Mouse (Mus musculus) left cerebral cortex, postnatal 14 days (tissue): ENCODE data around the gene Wdr74. TPM values are rescaled to one million over a fixed set of nuclear protein-coding genes. Genes with fewer than 3 reads are reported as not detected.

Experiments
- DNase-seq, 2 experiments: peaks; one replicate each; pipeline ENCODE4 v3.0.0; 2021 to 2022; ENCODE audit warnings: low spot score in 2 of 2, mixed read lengths in 1 of 2
- intact Hi-C: fragments of 180-260 bp; cut with DNase I; formaldehyde crosslinking; loops from one replicate; pipeline ENCODE4 v1.15.1; 2025
- microRNA-seq, 2 experiments: library from miRNA; unstranded; fragments of <30 nt; microRNA quantifications; one replicate each; pipeline ENCODE4 v1.2.0; 2022
- total RNA-seq, 2 experiments: library from RNA; stranded (reverse); gene quantifications; 2 replicates each; pipeline ENCODE4 v1.2.3; 2021

Gene Wdr74
- total RNA-seq, 2 experiments from 2014 or later = 42.3 to 43.9 TPM

DNA sequence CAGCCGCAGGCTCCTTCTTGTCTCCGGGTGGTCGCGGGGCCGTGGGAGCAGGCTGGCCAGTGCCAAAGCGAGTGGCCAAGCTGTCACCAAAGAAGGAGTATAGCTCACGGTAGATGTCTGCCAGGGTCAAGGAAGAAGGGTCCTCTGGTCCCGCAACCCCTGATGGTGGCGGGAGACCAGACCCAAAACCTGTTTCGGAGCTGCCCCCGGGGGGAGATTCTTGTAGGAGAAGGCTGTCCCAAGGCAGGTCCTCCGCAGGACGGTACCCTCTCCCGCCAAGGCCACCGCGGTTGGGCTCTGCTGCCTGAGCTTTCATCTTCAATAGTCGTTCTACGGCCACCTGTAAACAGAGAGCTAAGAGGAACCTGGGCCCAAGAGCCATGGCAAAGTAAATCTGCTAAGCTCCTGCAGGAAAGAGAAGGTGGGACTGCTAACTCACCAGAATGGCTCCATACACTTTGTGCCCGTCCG is 39.4 kb downstream of the Wdr74 start:
- DNase-seq = no peak
- intact Hi-C loops = no loop called here

DNA sequence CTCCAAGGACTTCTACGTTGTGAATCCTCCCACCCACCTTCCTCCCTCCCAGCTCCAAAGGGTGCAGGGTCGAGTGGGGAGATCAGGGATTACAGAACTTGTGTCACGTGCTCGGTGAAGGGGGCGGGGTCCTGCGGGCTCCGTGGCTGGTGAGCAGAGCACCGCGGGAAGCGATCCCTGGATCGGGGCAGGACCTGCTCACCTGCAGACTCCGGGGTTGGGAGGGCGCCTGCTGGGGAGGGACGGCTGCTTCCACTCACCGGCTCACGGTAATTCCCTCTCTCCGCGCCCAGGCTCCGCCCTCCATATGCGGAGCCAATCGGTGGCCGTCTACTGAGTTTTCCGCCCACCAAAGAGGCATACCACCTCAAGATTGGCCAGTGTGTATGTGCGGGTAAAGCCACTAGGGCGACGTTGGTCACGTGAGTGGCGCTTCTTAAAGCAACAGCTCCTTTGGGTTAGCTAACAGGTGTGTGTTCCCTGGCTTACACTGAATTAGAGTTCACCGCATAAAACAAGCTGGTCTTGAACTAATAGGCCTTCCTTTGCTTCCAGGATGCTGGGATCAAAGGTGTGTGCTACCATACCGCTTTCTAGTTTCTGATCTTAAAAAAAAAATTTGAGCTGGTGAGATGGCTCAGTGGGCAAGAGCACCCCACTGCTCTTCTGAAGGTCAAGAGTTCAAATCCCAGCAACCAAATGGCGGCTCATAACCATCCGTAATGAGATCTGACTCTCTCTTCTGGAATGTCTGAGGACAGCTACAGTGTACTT is 50.6 kb downstream of the Wdr74 start, which contains the start of gene Taf6l:
Gene Taf6l (minus strand): TSS at position 410 of the 774 bp plus-strand sequence.
- DNase-seq = peak; percentile 94 to 97
- intact Hi-C loops = no loop called here

DNA sequence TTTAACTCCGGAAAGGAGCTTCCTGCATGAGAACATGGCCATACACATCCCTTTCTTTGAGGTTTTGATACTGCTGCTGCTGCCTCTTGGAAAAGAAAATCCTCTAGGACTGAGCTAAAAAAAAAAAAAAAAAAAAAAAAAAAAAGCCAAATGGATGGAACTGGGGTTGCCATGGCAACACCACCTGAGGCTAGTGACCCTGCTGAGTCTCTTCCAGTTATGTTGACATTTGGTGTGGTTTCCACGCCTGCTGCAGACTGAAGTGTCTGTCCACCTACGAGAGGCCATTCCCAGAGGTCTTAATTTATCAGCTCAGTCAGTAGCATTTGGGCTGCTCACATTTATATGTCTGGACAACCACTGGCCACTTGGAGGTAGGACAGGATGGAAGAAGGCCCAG is 52.9 kb downstream of the Wdr74 start:
- intact Hi-C loops = no loop called here
- no peak for DNase-seq

DNA sequence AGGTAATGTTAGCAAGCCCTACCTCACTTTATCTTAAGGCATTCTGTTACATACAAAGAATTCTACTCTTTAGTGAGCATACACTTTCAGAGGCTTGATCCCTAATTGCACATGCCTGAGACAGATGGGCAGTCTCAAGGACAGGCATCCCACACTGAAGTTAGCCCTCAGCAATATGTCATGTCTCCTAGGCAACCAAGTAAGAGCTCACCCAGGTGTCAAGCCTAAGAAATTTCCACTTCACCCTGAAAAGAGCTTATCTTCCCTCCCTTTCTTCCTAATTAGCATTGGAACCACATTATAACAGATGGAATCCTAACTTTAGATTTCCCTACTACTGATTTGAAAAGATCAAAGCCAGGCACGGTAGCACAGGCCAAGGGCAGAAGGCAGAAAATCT is 53.5 kb downstream of the Wdr74 start:
- intact Hi-C loops = no loop called here
- peak in 1 of 2 experiments; percentile 38 for DNase-seq

DNA sequence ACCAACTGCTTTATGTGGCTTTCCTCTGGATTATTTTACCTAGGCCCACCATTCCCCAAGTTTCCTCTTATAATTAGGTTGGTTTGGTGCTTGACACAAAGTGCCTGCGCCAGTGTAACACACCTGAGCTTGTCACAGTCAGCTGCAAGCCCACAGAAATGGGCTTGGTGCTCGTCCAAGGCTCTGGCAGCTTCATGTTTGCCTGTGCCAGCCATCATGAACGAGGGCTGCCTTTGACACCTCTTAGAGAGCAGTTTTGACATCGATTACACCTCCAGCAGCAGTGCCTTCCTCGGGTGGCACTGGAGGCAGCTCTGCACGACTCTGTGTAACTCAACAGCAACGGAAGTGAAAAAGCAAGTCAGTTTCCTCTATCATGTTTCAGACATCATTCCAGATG is 54.5 kb downstream of the Wdr74 start:
- peak in 1 of 2 experiments; percentile 51 for DNase-seq
- intact Hi-C loops = no loop called here

Small RNA genes within 50 kb of the gene (microRNA-seq; reads per million reads assigned to microRNA genes)
- 0 reads per million in 2 experiments for gene Mir6992

Other genes starting within 250 kb of the Wdr74 start
- 10 to 100 TPM; 22.1 to 23.8 TPM for gene Slc22a8, start 144.6 kb upstream of the Wdr74 start, total RNA-seq
- gene Slc22a6, start 117.8 kb upstream of the Wdr74 start, total RNA-seq = 1 to 10 TPM; 4.8 to 5.7 TPM
- gene Chrm1, start 72.0 kb upstream of the Wdr74 start, total RNA-seq = 100 to 1,000 TPM; 148 to 165 TPM
- gene Slc3a2, start 12.5 kb upstream of the Wdr74 start, total RNA-seq = 100 to 1,000 TPM; 182 to 189 TPM
- gene 1700092M07Rik, start 4.9 kb downstream of the Wdr74 start, total RNA-seq = not detected
- gene Stx5a, start 5.6 kb downstream of the Wdr74 start, total RNA-seq = 10 to 100 TPM; 63.6 to 64.6 TPM
- gene Nxf1, start 21.2 kb downstream of the Wdr74 start, total RNA-seq = 10 to 100 TPM; 61.9 to 73.6 TPM
- 10 to 100 TPM; 80.1 to 91.9 TPM for gene Tmem223, start 35.2 kb downstream of the Wdr74 start, total RNA-seq
- gene Tmem179b, start 38.6 kb downstream of the Wdr74 start, total RNA-seq = 10 to 100 TPM in 1 of 2 experiments, 1 to 10 TPM in 1; 8.9 to 10.9 TPM
- gene Taf6l, start 50.6 kb downstream of the Wdr74 start, total RNA-seq = 10 to 100 TPM; 11.9 to 13.4 TPM
- 100 to 1,000 TPM; 108 to 110 TPM for gene Polr2g, start 62.8 kb downstream of the Wdr74 start, total RNA-seq
- 1 to 10 TPM; 4.2 to 5.1 TPM for gene Zbtb3, start 66.7 kb downstream of the Wdr74 start, total RNA-seq
- 10 to 100 TPM; 28.2 to 30.5 TPM for gene Ttc9c, start 83.5 kb downstream of the Wdr74 start, total RNA-seq
- gene Hnrnpul2, start 84.2 kb downstream of the Wdr74 start, total RNA-seq = 10 to 100 TPM; 92.3 to 95.8 TPM
- gene AC129217.1, start 93.9 kb downstream of the Wdr74 start, total RNA-seq = not detected
- gene Bscl2, start 101.6 kb downstream of the Wdr74 start, total RNA-seq = 100 to 1,000 TPM; 111 to 117 TPM
- gene Gng3, start 103.4 kb downstream of the Wdr74 start, total RNA-seq = 100 to 1,000 TPM; 268 to 295 TPM
- gene Lrrn4cl, start 114.9 kb downstream of the Wdr74 start, total RNA-seq = under 1 TPM; 0.88 to 0.91 TPM
- 10 to 100 TPM; 91.5 to 93.8 TPM for gene Ubxn1, start 135.7 kb downstream of the Wdr74 start, total RNA-seq
- gene Uqcc3, start 145.1 kb downstream of the Wdr74 start, total RNA-seq = 10 to 100 TPM; 30.6 to 36.9 TPM
- gene Lbhd1, start 147.9 kb downstream of the Wdr74 start, total RNA-seq = 1 to 10 TPM; 4.0 to 4.3 TPM
- gene Gm49403, start 148.1 kb downstream of the Wdr74 start, total RNA-seq = not detected
- 10 to 100 TPM; 15.9 to 22.2 TPM for gene 1810009A15Rik, start 153.0 kb downstream of the Wdr74 start, total RNA-seq
- 1 to 10 TPM; 2.4 to 4.3 TPM for gene Gm49416, start 153.1 kb downstream of the Wdr74 start, total RNA-seq
- gene Ints5, start 157.2 kb downstream of the Wdr74 start, total RNA-seq = 10 to 100 TPM; 23.0 to 23.4 TPM
- gene Ganab, start 162.2 kb downstream of the Wdr74 start, total RNA-seq = 100 to 1,000 TPM in 1 of 2 experiments, 10 to 100 TPM in 1; 97.6 to 104 TPM
- gene B3gat3, start 184.5 kb downstream of the Wdr74 start, total RNA-seq = 100 to 1,000 TPM; 134 to 142 TPM
- gene Rom1, start 193.5 kb downstream of the Wdr74 start, total RNA-seq = 1 to 10 TPM; 3.5 to 4.0 TPM
- 1 to 10 TPM; 7.4 to 9.0 TPM for gene Eml3, start 193.7 kb downstream of the Wdr74 start, total RNA-seq
- 10 to 100 TPM; 48.6 to 50.3 TPM for gene Mta2, start 206.0 kb downstream of the Wdr74 start, total RNA-seq
- gene Tut1, start 218.0 kb downstream of the Wdr74 start, total RNA-seq = 10 to 100 TPM; 16.7 to 16.8 TPM
- gene Eef1g, start 231.2 kb downstream of the Wdr74 start, total RNA-seq = 100 to 1,000 TPM; 188 to 198 TPM